26 mouse cellular contexts compared by ENCODE assay signal in genomic region chr7:101213515-101214263, GRCm38 (mm10).
DNase-seq lines count a peak whose midpoint lies in the region; ATAC-seq and TF ChIP-seq lines count a peak whose summit lies in the region.
"Had no signal": no experiment of that assay in that cellular context is flagged by ENCODE, and none has a peak within 500 bp of the region (broad histone marks: within the 10 kb centered on the region; RNA-seq: fewer than 3 reads in every experiment).

No protein-coding gene starts in this region.

- H3K4me1 ChIP-seq in kidney, embryonic 15.5 days: 0 out of 2 replicates have a peak, but pooled peaks cover 2% of the 10 kb centered on the region
- no peaks in the 10 kb centered on the region for H3K4me1 ChIP-seq in cerebellum, adult 2 months (ENCODE audit: control insufficient read depth, insufficient read depth, low read length)
- no peaks in the 10 kb centered on the region for H3K4me1 ChIP-seq in neural tube, embryonic 15.5 days
- H3K4me1 ChIP-seq: midbrain, embryonic 12.5 days; stomach, embryonic 15.5 days had no signal

- H3K4me2 ChIP-seq in kidney, embryonic 15.5 days: no peak overlapping the region
- no peak overlapping the region for H3K4me2 ChIP-seq in neural tube, embryonic 15.5 days
- H3K4me2 ChIP-seq: hindbrain, embryonic 14.5 days; liver, embryonic 11.5 days; lung, embryonic 14.5 days; midbrain, embryonic 12.5 days; stomach, embryonic 15.5 days had no signal

- peaks cover 7% of the 10 kb centered on the region; the same call in 1 of the 2 replicates for H3K36me3 ChIP-seq in kidney, embryonic 15.5 days
- H3K36me3 ChIP-seq in neural tube, embryonic 15.5 days: no peaks in the 10 kb centered on the region
- H3K36me3 ChIP-seq: midbrain, embryonic 12.5 days; stomach, embryonic 15.5 days had no signal

- no peak for TF ChIP-seq CTCF in cerebellum, adult 2 months (IDR thresholded peaks at IDR 0.05; ENCODE audit: borderline replicate concordance, insufficient read depth, low read depth, low read length)

- no peak for ATAC-seq in kidney, embryonic 15.5 days (replicated peaks; ENCODE audit: low FRiP score)
- ATAC-seq in neural tube, embryonic 15.5 days (ENCODE audit: low FRiP score): no peak
- ATAC-seq: forebrain, embryonic 16.5 days; intestine, postnatal 0 days had no signal

- TF ChIP-seq POLR2A in cerebellum, adult 2 months (IDR thresholded peaks at IDR 0.05; ENCODE audit: borderline replicate concordance, insufficient read depth, low read length): no peak

- no peak overlapping the region for H3K9ac ChIP-seq in kidney, embryonic 15.5 days
- H3K9ac ChIP-seq in neural tube, embryonic 15.5 days (replicated peaks): no peak overlapping the region
- H3K9ac ChIP-seq: hindbrain, embryonic 14.5 days; lung, embryonic 14.5 days; midbrain, embryonic 12.5 days; stomach, embryonic 15.5 days had no signal

- no peak overlapping the region for H3K27ac ChIP-seq in kidney, embryonic 15.5 days
- H3K27ac ChIP-seq in cerebellum, adult 2 months (ENCODE audit: insufficient read depth, low read length): no peak overlapping the region
- no peak overlapping the region for H3K27ac ChIP-seq in neural tube, embryonic 15.5 days (replicated peaks)
- H3K27ac ChIP-seq: heart, adult 2 months; hindbrain, embryonic 14.5 days; layer of hippocampus, adult 2 months; midbrain, embryonic 12.5 days; stomach, embryonic 15.5 days had no signal

- no peaks in the 10 kb centered on the region for H3K9me3 ChIP-seq in kidney, embryonic 15.5 days (replicated peaks)
- H3K9me3 ChIP-seq in neural tube, embryonic 15.5 days (replicated peaks): no peaks in the 10 kb centered on the region
- H3K9me3 ChIP-seq: midbrain, embryonic 12.5 days; stomach, embryonic 15.5 days had no signal

- 59% methylated on average over 3 of the region's 3 CpGs for WGBS in kidney, embryonic 15.5 days
- 87% methylated on average over 3 of the region's 3 CpGs for WGBS in cerebellum, adult 2 months
- WGBS in neural tube, embryonic 15.5 days: 81% methylated on average over 3 of the region's 3 CpGs

- DNase-seq in kidney, adult 9 months: peak; percentile 10
- DNase-seq in spleen, postnatal 36 days (ENCODE audit: low spot score in 2 of 2): peak; percentile 76 to 84
- no peak for DNase-seq in spleen, adult 12 weeks (ENCODE audit: low spot score)
- peak; percentile 18 to 48 for DNase-seq in natural killer cell, adult 2 months (ENCODE audit: low spot score in 2 of 2)
- DNase-seq in cerebellum, adult 2 months: no peak
- no peak for DNase-seq in adrenal gland, adult 8-10 months
- DNase-seq: adrenal gland, postnatal 14 days; cerebellum, adult 11 months; cerebellum, postnatal 14 days; embryo, embryonic 11 days; gastrocnemius, postnatal 25 days; heart, adult 2 months; heart, postnatal 36 days; kidney, postnatal 10 days; left cerebral cortex, postnatal 4 days; lung, embryonic 14.5 days; thymus, postnatal 14 days had no signal

- no peak overlapping the region for H3K4me3 ChIP-seq in kidney, embryonic 15.5 days (replicated peaks)
- H3K4me3 ChIP-seq in cerebellum, adult 2 months (replicated peaks; ENCODE audit: insufficient read depth, low read depth, low read length): no peak overlapping the region
- no peak overlapping the region for H3K4me3 ChIP-seq in neural tube, embryonic 15.5 days (replicated peaks)
- H3K4me3 ChIP-seq: heart, adult 2 months; layer of hippocampus, adult 2 months; midbrain, embryonic 12.5 days; stomach, embryonic 15.5 days had no signal

- no peaks in the 10 kb centered on the region for H3K27me3 ChIP-seq in kidney, embryonic 15.5 days
- H3K27me3 ChIP-seq in cerebellum, adult 2 months (ENCODE audit: control insufficient read depth, insufficient read depth, low read length): no peaks in the 10 kb centered on the region
- no peaks in the 10 kb centered on the region for H3K27me3 ChIP-seq in neural tube, embryonic 15.5 days (replicated peaks)
- H3K27me3 ChIP-seq: midbrain, embryonic 12.5 days; stomach, embryonic 15.5 days had no signal

Comparison
In these comparisons a context has a peak if more than half of its experiments do, and no peak if none do; other contexts are left out.
1. DNase-seq: peak in kidney, adult 9 months (single experiment), spleen, postnatal 36 days (2 of 2) and natural killer cell, adult 2 months (2 of 2); none in spleen, adult 12 weeks (single experiment), cerebellum, adult 2 months (0 of 2) and adrenal gland, adult 8-10 months (single experiment).